Mouse (Mus musculus) skeletal muscle tissue, adult 2 months (tissue): ENCODE measurements around the gene Ackr3.
A peak's percentile ranks its signal among the peaks of the same experiment; 100 is the strongest.

Source experiments
- DNase-seq: peaks from one replicate; pipeline ENCODE4 v3.0.0-alpha.2; 2012; ENCODE audit warnings: low read depth, low spot score

Gene Ackr3

GRCm38 (mm10) chr1:90251156-90251555 lies 47.4 kb downstream of the Ackr3 start:
- no peak for DNase-seq

- DNase-seq: no peak
These were observed 49.7 kb downstream of the Ackr3 start for GRCm38 (mm10) chr1:90253465-90253864.

GRCm38 (mm10) chr1:90258253-90258887 lies 54.6 kb downstream of the Ackr3 start:
- DNase-seq: peak; percentile 79

- DNase-seq: no peak
These were observed 57.2 kb downstream of the Ackr3 start for GRCm38 (mm10) chr1:90260704-90261581.

- no peak for DNase-seq
These were observed 58.6 kb downstream of the Ackr3 start for GRCm38 (mm10) chr1:90262380-90262779.
